Mouse (Mus musculus): Measurements from ENCODE around the gene Tcte2. TPM values are rescaled to one million over a fixed set of nuclear protein-coding genes. Genes with fewer than 3 reads are reported as not detected.

Tcte2 gene
- polyA plus RNA-seq, 1 experiment from 2014 or later = 5.0 TPM

- WGBS = 14% methylated on average over 8 of the region's 8 CpGs
- Histone ChIP-seq H3K27me3 (ENCODE audit: control insufficient read depth, insufficient read depth, low read length) (no peaks in the 10 kb centered on the region), H3K27ac (replicated peaks in 1 of 2; ENCODE audit: control insufficient read depth in 1 of 2, insufficient read depth in 1 of 2, low read depth in 2 of 2, low read length in 2 of 2) (no peak overlapping the region), H3K4me2 (ENCODE audit: low read length) (peak overlapping the region; percentile 54), H3K4me3 (ENCODE audit: control insufficient read depth in 1 of 2, insufficient read depth in 1 of 2, low read depth in 1 of 2, low read length in 2 of 2) (no peak overlapping the region), H3K36me3 (ENCODE audit: control insufficient read depth, insufficient read depth, low read length) (no peaks in the 10 kb centered on the region), H3K9ac (ENCODE audit: low read length) (no peak overlapping the region), H3K4me1 (ENCODE audit: control insufficient read depth in 2 of 2, insufficient read depth in 2 of 2, low read length in 2 of 2) (peaks cover 20 to 22% of the 10 kb centered on the region in 2 experiments), H3K9me3 (ENCODE audit: control insufficient read depth, low read length) (0 out of 2 replicates have a peak, but pooled peaks cover 2% of the 10 kb centered on the region)
- no peak for ATAC-seq (ENCODE audit: insufficient number of reproducible peaks, insufficient read depth, low FRiP score, low read depth)
Observed at GRCm38 (mm10) chr17:13669206-13669605, 92.4 kb downstream of the Tcte2 start.

- no peaks in the 10 kb centered on the region for H3K27me3 ChIP-seq (ENCODE audit: control insufficient read depth, insufficient read depth, low read length)
- ATAC-seq (ENCODE audit: insufficient number of reproducible peaks, insufficient read depth, low FRiP score, low read depth) = no peak
- H3K9ac ChIP-seq (ENCODE audit: low read length) = peak overlapping the region; percentile 19
- H3K9me3 ChIP-seq (ENCODE audit: control insufficient read depth, low read length) = 0 out of 2 replicates have a peak, but pooled peaks cover 2% of the 10 kb centered on the region
- H3K27ac ChIP-seq (replicated peaks in 1 of 2; ENCODE audit: control insufficient read depth in 1 of 2, insufficient read depth in 1 of 2, low read depth in 2 of 2, low read length in 2 of 2) = peak overlapping the region; percentile 0 to 42; a peak in 1 of 4 replicates
- H3K4me3 ChIP-seq (ENCODE audit: control insufficient read depth in 1 of 2, insufficient read depth in 1 of 2, low read depth in 1 of 2, low read length in 2 of 2) = peak overlapping the region; percentile 7 to 14; a peak in 2 of 4 replicates
- H3K36me3 ChIP-seq (ENCODE audit: control insufficient read depth, insufficient read depth, low read length) = no peaks in the 10 kb centered on the region
- WGBS = 17% methylated on average over 16 of the region's 16 CpGs
- H3K4me2 ChIP-seq (ENCODE audit: low read length) = peak overlapping the region; percentile 54
- peaks cover 20 to 22% of the 10 kb centered on the region in 2 experiments for H3K4me1 ChIP-seq (ENCODE audit: control insufficient read depth in 2 of 2, insufficient read depth in 2 of 2, low read length in 2 of 2)
Observed at GRCm38 (mm10) chr17:13668052-13669015, 93.3 kb downstream of the Tcte2 start.

GRCm38 (mm10) chr17:13667006-13667405 lies 94.6 kb downstream of the Tcte2 start:
- Histone ChIP-seq H3K36me3 (ENCODE audit: control insufficient read depth, insufficient read depth, low read length) (no peaks in the 10 kb centered on the region), H3K27ac (replicated peaks in 1 of 2; ENCODE audit: control insufficient read depth in 1 of 2, insufficient read depth in 1 of 2, low read depth in 2 of 2, low read length in 2 of 2) (no peak overlapping the region), H3K4me2 (ENCODE audit: low read length) (no peak overlapping the region), H3K4me1 (ENCODE audit: control insufficient read depth in 2 of 2, insufficient read depth in 2 of 2, low read length in 2 of 2) (peaks cover 20 to 22% of the 10 kb centered on the region in 2 experiments), H3K9me3 (ENCODE audit: control insufficient read depth, low read length) (0 out of 2 replicates have a peak, but pooled peaks cover under 1% of the 10 kb centered on the region), H3K27me3 (ENCODE audit: control insufficient read depth, insufficient read depth, low read length) (no peaks in the 10 kb centered on the region), H3K4me3 (ENCODE audit: control insufficient read depth in 1 of 2, insufficient read depth in 1 of 2, low read depth in 1 of 2, low read length in 2 of 2) (no peak overlapping the region), H3K9ac (ENCODE audit: low read length) (no peak overlapping the region)
- ATAC-seq (ENCODE audit: insufficient number of reproducible peaks, insufficient read depth, low FRiP score, low read depth) = no peak
- WGBS = 41% methylated on average over 3 of the region's 3 CpGs

- Histone ChIP-seq H3K36me3 (ENCODE audit: control insufficient read depth, insufficient read depth, low read length) (no peaks in the 10 kb centered on the region), H3K4me2 (ENCODE audit: low read length) (no peak overlapping the region), H3K9ac (ENCODE audit: low read length) (no peak overlapping the region), H3K27me3 (ENCODE audit: control insufficient read depth, insufficient read depth, low read length) (no peaks in the 10 kb centered on the region), H3K9me3 (ENCODE audit: control insufficient read depth, low read length) (no peaks in the 10 kb centered on the region), H3K4me3 (ENCODE audit: control insufficient read depth in 1 of 2, insufficient read depth in 1 of 2, low read depth in 1 of 2, low read length in 2 of 2) (no peak overlapping the region), H3K27ac (replicated peaks in 1 of 2; ENCODE audit: control insufficient read depth in 1 of 2, insufficient read depth in 1 of 2, low read depth in 2 of 2, low read length in 2 of 2) (no peak overlapping the region), H3K4me1 (ENCODE audit: control insufficient read depth in 2 of 2, insufficient read depth in 2 of 2, low read length in 2 of 2) (peaks cover 26 to 33% of the 10 kb centered on the region in 2 experiments)
- no peak for ATAC-seq (ENCODE audit: insufficient number of reproducible peaks, insufficient read depth, low FRiP score, low read depth)
- 77% methylated on average over 1 of the region's 1 CpGs for WGBS
Observed at GRCm38 (mm10) chr17:13665731-13666130, 95.9 kb downstream of the Tcte2 start.

GRCm38 (mm10) chr17:13663386-13664166 lies 98.0 kb downstream of the Tcte2 start:
- H3K27me3 ChIP-seq (ENCODE audit: control insufficient read depth, insufficient read depth, low read length) = no peaks in the 10 kb centered on the region
- no peaks in the 10 kb centered on the region for H3K36me3 ChIP-seq (ENCODE audit: control insufficient read depth, insufficient read depth, low read length)
- H3K27ac ChIP-seq (replicated peaks in 1 of 2; ENCODE audit: control insufficient read depth in 1 of 2, insufficient read depth in 1 of 2, low read depth in 2 of 2, low read length in 2 of 2) = no peak overlapping the region
- H3K4me1 ChIP-seq (ENCODE audit: control insufficient read depth in 2 of 2, insufficient read depth in 2 of 2, low read length in 2 of 2) = peaks cover 31 to 36% of the 10 kb centered on the region in 2 experiments
- no peak overlapping the region for H3K4me3 ChIP-seq (ENCODE audit: control insufficient read depth in 1 of 2, insufficient read depth in 1 of 2, low read depth in 1 of 2, low read length in 2 of 2)
- WGBS = 86% methylated on average over 13 of the region's 13 CpGs
- ATAC-seq (ENCODE audit: insufficient number of reproducible peaks, insufficient read depth, low FRiP score, low read depth) = no peak
- no peak overlapping the region for H3K4me2 ChIP-seq (ENCODE audit: low read length)
- no peaks in the 10 kb centered on the region for H3K9me3 ChIP-seq (ENCODE audit: control insufficient read depth, low read length)
- no peak overlapping the region for H3K9ac ChIP-seq (ENCODE audit: low read length)

Other genes starting within 250 kb of the Tcte2 start
- 77.5 and 78.1 TPM in 2 replicates for gene Afdn, start 1.3 kb downstream of the Tcte2 start, polyA plus RNA-seq (2014; fragmentation: Nextera tagmentation; extraction: Ambion mirVana)
- gene Gm7168, start 186.5 kb upstream of the Tcte2 start, polyA plus RNA-seq (2014; fragmentation: Nextera tagmentation; extraction: Ambion mirVana) = not detected in 2 replicates
- not detected in 2 replicates for gene Gm7356, start 241.9 kb upstream of the Tcte2 start, polyA plus RNA-seq (2014; fragmentation: Nextera tagmentation; extraction: Ambion mirVana)

All from heart, embryonic 14.5 days (tissue).